Mouse (Mus musculus): Measurements from ENCODE around the gene Foxn2. TPM values are rescaled to one million over a fixed set of nuclear protein-coding genes. Genes with fewer than 3 reads are reported as not detected.

Gene Foxn2
- polyA plus RNA-seq (2012; ENCODE audit: insufficient read depth, low replicate concordance), result 2.6 TPM in 1 of 2 replicates, not detected in the other

DNA sequence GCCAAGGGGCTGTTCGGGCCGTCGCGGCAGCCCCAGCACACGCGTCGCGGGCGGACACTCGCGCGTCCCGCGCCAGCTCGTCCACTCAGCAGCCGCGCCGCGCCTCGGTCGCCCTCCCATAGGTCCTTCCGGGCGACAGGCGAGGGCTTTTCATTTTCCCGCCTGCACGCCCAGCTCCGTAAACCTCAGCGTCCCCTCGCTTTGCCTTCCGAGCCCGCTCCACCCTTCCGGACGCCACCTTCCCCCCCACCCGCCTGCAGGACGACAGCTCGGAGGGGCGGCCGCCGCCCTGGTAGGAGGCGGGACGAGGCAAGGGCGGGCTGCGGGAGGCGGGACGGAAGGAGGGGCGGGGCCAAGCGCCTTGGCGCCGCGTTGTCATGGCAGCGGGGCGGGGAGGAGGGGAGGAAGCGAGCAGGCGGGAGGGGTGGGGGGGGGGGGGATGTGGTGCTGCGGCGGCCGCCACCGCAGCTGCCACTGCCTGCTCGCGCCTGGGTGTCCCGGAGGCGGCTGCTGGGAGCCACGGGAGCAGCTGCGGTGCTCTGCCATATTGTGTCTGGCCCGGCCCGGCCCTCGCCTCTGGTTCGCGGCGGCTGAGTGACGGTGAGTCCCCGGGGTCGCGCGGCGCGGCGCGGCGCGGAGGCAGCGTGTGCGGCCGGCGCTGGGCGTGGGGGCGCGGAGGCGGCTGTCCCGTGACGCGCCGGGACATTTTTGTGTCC lies at the start of gene Foxn2:
TSS of gene Foxn2 (plus strand) at position 427 of the 716 bp plus-strand sequence.
- Histone ChIP-seq H3K4me1 (peaks cover 13% of the 10 kb centered on the region), H3K4me3 (replicated peaks) (peak within 1 kb of the TSS; percentile 94), H3K9me3 (peaks cover 6% of the 10 kb centered on the region), H3K27me3 (replicated peaks) (peaks cover 3% of the 10 kb centered on the region), H3K36me3 (replicated peaks; ENCODE audit: low read length) (no peaks in the 10 kb centered on the region)
- no peak for TF ChIP-seq GATA1 (IDR thresholded peaks at IDR 0.05; ENCODE audit: borderline replicate concordance, low read length)
- TF ChIP-seq FLI1 (IDR thresholded peaks at IDR 0.05; ENCODE audit: low read length), result no peak

DNA sequence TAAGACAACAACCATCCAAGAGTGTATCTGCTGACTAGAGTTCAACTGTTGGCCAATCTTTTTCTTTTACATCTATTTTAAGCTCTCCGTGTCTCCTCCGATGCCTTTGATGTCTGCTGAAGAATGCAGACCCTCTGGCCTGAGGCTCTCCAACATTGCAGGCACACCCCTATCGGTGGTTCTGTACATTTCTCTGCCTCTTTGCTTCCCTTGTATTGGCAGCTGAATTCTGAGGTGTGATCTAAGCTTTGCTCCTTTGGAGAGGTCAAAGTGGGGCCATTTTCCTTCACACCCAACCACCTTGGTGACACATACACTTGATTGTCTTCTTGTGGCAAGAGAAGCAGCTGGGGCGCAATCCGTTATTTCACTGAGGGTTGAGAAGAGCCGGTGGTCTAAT lies 43.0 kb upstream of the Foxn2 start:
- no peaks in the 10 kb centered on the region for H3K4me1 ChIP-seq
- H3K4me3 ChIP-seq (replicated peaks), result no peak overlapping the region
- H3K27me3 ChIP-seq (replicated peaks), result peaks cover 3% of the 10 kb centered on the region
- no peak for TF ChIP-seq FLI1 (IDR thresholded peaks at IDR 0.05; ENCODE audit: low read length)
- TF ChIP-seq GATA1 (IDR thresholded peaks at IDR 0.05; ENCODE audit: borderline replicate concordance, low read length), result no peak
- H3K9me3 ChIP-seq, result no peaks in the 10 kb centered on the region
- H3K36me3 ChIP-seq (replicated peaks; ENCODE audit: low read length), result no peaks in the 10 kb centered on the region

DNA sequence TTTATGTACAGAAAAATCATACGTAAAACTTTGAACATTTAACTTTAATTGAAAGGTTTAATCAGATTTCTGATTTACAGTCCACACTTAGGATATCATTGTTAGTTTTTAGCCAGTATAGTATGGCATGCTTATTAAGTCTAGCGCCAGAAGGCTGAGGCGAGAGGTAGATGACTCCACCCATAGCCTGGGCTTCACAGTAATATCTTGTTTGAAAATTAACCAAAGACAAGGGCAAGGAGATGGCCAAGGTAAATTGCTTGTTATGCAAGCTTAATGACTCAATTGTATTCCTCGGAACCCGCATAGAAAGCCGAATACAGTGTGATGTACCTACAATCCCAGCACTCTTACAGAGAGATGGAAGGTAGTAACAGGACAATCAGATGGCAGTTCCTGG lies 42.4 kb upstream of the Foxn2 start:
- TF ChIP-seq GATA1 (IDR thresholded peaks at IDR 0.05; ENCODE audit: borderline replicate concordance, low read length) (no peak), FLI1 (IDR thresholded peaks at IDR 0.05; ENCODE audit: low read length) (no peak)
- Histone ChIP-seq H3K36me3 (replicated peaks; ENCODE audit: low read length) (no peaks in the 10 kb centered on the region), H3K27me3 (replicated peaks) (peaks cover 3% of the 10 kb centered on the region), H3K4me3 (replicated peaks) (no peak overlapping the region), H3K9me3 (no peaks in the 10 kb centered on the region), H3K4me1 (peaks cover under 1% of the 10 kb centered on the region; the same call in 1 of the 2 replicates)

DNA sequence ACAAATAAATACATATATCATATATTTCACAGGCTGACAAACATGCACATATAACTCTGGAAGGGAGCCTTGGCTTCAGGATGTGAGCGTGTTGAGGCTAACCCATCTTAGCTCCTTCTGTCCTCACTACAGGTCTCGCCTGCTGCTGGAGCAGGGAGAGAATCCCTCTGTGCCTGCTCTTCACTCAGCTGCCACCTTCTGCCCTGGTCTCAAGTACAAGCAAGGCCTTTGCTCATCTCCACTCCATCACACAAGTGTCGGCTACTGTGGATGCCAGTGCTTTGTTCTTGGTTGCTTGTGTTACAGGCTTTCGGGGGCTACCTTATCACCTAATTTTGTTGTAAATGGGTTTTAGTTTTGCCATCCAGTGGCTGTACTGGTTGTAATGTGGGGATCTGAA lies 41.7 kb upstream of the Foxn2 start:
- Histone ChIP-seq H3K36me3 (replicated peaks; ENCODE audit: low read length) (no peaks in the 10 kb centered on the region), H3K9me3 (no peaks in the 10 kb centered on the region), H3K4me3 (replicated peaks) (no peak overlapping the region), H3K4me1 (peaks cover 4% of the 10 kb centered on the region; the same call in 1 of the 2 replicates), H3K27me3 (replicated peaks) (peaks cover 3% of the 10 kb centered on the region)
- TF ChIP-seq GATA1 (IDR thresholded peaks at IDR 0.05; ENCODE audit: borderline replicate concordance, low read length), result no peak
- TF ChIP-seq FLI1 (IDR thresholded peaks at IDR 0.05; ENCODE audit: low read length), result no peak

DNA sequence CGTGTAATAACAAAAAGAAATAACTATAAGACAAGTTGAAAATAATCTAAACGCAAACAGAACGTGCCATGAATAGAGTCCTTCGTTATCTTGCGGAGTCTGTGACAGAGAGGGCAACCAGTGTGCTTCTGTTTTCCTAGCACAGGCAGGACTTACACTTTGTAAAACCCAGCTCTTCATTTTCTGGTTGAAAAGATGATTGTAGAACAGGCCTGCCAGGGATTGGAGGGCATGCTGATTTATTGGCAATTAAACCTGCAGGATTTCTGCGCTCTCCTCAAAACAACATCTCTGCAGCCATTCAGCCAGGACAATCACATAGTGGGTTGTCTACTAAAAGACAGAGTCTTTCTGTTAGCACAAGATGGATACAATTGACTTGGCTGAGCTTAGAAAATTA lies 40.4 kb upstream of the Foxn2 start:
- no peaks in the 10 kb centered on the region for H3K36me3 ChIP-seq (replicated peaks; ENCODE audit: low read length)

DNA sequence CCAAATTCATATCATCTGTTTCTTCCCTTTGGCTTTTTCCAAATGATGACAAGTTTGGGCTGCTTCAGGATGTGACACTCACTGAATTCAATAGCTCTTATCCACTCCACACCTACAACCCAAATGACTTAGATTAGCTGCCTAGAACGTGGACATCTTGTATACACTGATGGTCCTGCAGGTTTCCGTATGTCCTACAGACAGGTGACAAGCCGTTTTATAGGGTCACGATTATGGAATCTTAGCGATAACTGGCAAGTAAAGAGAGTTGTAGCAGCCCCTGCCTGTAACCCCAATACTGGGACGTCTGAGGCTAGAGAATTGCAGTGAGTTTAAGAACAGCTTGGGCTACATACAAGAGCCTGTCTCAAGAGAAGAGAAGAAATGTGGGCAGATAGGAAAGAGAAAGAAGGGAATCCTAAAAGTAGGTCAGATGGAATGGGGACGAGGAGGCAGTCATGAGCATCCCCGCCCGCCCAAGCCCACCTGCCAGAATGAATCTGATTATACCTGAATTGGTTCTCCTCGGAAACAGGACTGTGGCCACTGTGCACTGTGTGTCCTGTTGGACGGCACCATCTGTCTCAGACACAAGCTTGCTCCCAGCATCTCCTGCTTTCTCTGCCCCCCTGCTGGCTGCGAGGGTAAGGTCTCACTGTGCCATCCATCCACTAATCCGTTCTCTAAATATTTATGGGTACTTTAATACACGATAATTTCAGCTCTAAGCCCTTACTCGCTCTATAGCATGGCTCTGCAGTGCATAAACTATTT lies 39.6 kb upstream of the Foxn2 start:
- Histone ChIP-seq H3K36me3 (replicated peaks; ENCODE audit: low read length) (no peaks in the 10 kb centered on the region), H3K4me3 (replicated peaks) (no peak overlapping the region), H3K4me1 (peaks cover 4% of the 10 kb centered on the region; the same call in 1 of the 2 replicates), H3K27me3 (replicated peaks) (peaks cover 3% of the 10 kb centered on the region), H3K9me3 (no peaks in the 10 kb centered on the region)
- no peak for TF ChIP-seq FLI1 (IDR thresholded peaks at IDR 0.05; ENCODE audit: low read length)
- no peak for TF ChIP-seq GATA1 (IDR thresholded peaks at IDR 0.05; ENCODE audit: borderline replicate concordance, low read length)

More for the DNA sequence above, 40.4 kb upstream of the Foxn2 start:
- H3K4me3 ChIP-seq (replicated peaks), result no peak overlapping the region
- no peak for TF ChIP-seq FLI1 (IDR thresholded peaks at IDR 0.05; ENCODE audit: low read length)
- no peak for TF ChIP-seq GATA1 (IDR thresholded peaks at IDR 0.05; ENCODE audit: borderline replicate concordance, low read length)
- no peaks in the 10 kb centered on the region for H3K9me3 ChIP-seq
- peaks cover 4% of the 10 kb centered on the region; the same call in 1 of the 2 replicates for H3K4me1 ChIP-seq
- peaks cover 3% of the 10 kb centered on the region for H3K27me3 ChIP-seq (replicated peaks)

DNA sequence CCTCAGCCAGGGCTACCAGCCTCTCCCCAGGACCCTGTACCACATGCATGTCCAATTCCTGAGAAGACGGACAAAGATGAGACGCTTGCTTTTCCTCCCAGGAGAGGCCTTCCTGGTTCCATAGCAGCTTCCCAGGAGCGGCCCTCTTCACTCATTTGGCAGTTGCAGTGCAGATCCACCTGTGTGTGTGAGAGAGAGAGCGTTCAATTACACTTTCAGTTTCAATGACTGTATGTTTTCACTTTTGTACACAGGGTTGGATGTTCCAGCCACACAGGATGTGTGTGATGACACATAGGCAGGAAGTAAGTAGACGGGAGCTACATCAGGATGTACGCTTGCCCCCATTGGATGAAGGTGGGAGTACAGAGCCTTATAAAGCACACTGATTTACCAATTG lies 37.2 kb upstream of the Foxn2 start:
- Histone ChIP-seq H3K4me3 (replicated peaks) (peak overlapping the region; percentile 33), H3K27me3 (replicated peaks) (peaks cover 3% of the 10 kb centered on the region), H3K9me3 (no peaks in the 10 kb centered on the region), H3K36me3 (replicated peaks; ENCODE audit: low read length) (no peaks in the 10 kb centered on the region), H3K4me1 (peaks cover 4% of the 10 kb centered on the region; the same call in 1 of the 2 replicates)
- TF ChIP-seq GATA1 (IDR thresholded peaks at IDR 0.05; ENCODE audit: borderline replicate concordance, low read length) (no peak), FLI1 (IDR thresholded peaks at IDR 0.05; ENCODE audit: low read length) (no peak)

DNA sequence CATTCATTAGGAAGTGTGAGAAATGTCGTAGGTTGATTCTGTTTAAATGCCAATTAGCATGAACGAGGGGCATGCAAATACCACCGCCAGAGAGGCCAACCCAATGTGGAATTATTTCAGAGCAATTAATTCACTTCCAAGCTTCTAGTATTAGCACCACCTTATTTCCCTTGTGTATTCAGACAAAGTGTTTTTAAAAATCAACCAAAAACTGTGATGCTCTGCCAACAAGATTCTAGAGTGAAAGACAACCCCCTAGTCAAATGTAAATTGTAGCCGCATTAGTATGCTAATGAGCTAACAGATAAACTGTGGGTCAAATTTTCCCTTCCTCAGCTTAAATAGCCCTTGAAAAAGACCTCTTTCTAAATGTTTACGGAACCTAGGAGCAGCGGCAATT lies 36.0 kb upstream of the Foxn2 start:
- peaks cover 4% of the 10 kb centered on the region; the same call in 1 of the 2 replicates for H3K4me1 ChIP-seq
- H3K9me3 ChIP-seq, result no peaks in the 10 kb centered on the region
- H3K4me3 ChIP-seq (replicated peaks), result no peak overlapping the region
- no peaks in the 10 kb centered on the region for H3K36me3 ChIP-seq (replicated peaks; ENCODE audit: low read length)
- TF ChIP-seq FLI1 (IDR thresholded peaks at IDR 0.05; ENCODE audit: low read length), result no peak
- TF ChIP-seq GATA1 (IDR thresholded peaks at IDR 0.05; ENCODE audit: borderline replicate concordance, low read length), result no peak
- peaks cover 1% of the 10 kb centered on the region for H3K27me3 ChIP-seq (replicated peaks)

DNA sequence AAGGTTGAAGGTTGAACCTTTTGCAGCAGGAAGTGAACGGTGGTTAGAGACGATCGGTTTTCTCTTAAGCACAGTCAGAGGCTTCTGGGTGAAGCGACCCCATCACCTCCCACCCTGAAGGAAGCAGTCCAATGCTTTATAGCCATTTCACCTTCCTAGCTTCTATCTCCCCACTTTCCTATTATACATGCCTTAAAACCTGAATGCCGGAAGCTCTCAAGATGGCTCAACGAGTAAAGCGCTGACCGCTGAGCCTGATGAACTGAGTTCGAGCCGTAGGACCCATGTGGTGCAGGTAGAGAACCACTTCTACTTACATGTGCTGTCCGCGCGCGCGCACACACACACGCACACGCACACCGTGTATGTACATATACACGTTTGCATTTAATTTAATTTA lies 35.4 kb upstream of the Foxn2 start:
- Histone ChIP-seq H3K9me3 (no peaks in the 10 kb centered on the region), H3K27me3 (replicated peaks) (peaks cover 1% of the 10 kb centered on the region), H3K4me3 (replicated peaks) (peak overlapping the region; percentile 42), H3K36me3 (replicated peaks; ENCODE audit: low read length) (no peaks in the 10 kb centered on the region), H3K4me1 (peaks cover 4% of the 10 kb centered on the region; the same call in 1 of the 2 replicates)
- TF ChIP-seq GATA1 (IDR thresholded peaks at IDR 0.05; ENCODE audit: borderline replicate concordance, low read length) (no peak), FLI1 (IDR thresholded peaks at IDR 0.05; ENCODE audit: low read length) (no peak)

DNA sequence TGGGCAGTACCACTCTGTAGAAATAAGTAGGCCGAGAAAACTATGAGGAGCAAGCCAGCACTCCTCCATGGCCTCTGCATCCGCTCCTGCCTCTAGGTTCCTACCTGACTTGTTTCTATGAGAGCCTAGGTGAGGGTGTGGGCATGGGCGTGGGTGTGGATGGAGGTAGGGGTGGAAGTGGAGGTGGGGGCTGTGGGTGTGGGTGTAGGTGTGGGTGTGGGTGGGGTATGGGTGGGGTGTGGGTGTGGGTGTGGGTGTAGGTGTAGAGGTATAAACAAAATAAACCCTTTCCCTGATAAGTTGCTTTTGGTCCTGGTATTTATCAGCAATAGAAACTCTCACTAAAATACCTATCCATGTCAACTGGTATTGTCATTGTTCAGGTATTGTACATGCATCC lies 30.8 kb upstream of the Foxn2 start:
- TF ChIP-seq FLI1 (IDR thresholded peaks at IDR 0.05; ENCODE audit: low read length) (no peak), GATA1 (IDR thresholded peaks at IDR 0.05; ENCODE audit: borderline replicate concordance, low read length) (no peak)
- H3K4me1 ChIP-seq, result no peaks in the 10 kb centered on the region
- H3K27me3 ChIP-seq (replicated peaks), result no peaks in the 10 kb centered on the region
- no peaks in the 10 kb centered on the region for H3K36me3 ChIP-seq (replicated peaks; ENCODE audit: low read length)
- no peaks in the 10 kb centered on the region for H3K9me3 ChIP-seq
- no peak overlapping the region for H3K4me3 ChIP-seq (replicated peaks)

Measured in megakaryocyte, embryonic 14.5 days (primary cell).